Mouse (Mus musculus) CH12F3 (cell line): ENCODE measurements around the gene Metap2.

ENCODE experiments used
- in situ Hi-C: fragments of 300-500 bp; cut with MboI; formaldehyde crosslinking; loops from 2 replicates; pipeline ENCODE4 v1.14.3; 2020; ENCODE audit warnings: low sequenced_read_pairs

The Metap2 gene

DNA sequence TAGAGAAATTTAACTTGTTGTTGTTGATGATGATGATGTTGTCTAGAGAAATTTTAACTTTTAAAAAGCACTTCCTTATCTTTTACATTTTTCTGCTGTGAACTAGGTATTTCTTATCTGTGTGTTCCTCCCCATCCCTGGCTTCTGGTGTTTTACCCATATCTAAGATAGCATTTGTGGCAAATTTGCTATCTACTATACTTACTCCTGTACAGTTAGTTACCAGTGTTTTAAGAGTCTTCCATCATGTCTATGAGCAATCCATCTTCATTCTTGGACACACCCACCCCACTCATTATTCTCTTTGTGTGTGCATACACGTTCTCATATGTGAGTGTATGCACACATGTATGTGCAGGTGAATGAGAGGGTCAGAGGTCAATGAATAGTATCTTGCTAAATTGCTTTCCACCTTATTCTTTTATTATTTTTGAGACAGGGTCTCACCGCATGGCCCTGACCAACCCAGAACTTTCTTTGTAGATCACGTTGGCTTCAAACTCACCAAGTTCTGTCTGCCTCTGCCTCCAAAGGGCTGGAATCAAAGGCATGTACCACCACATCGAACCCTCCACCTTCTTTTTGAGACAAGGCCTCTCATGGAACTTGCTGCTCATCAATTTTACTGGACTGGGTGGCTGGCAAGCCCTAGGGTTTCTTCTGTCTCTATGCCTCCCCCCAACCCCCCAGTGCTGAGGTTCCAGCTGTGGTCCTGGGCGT is 15.4 kb upstream of the Metap2 start:
- in situ Hi-C loops: no loop called here

DNA sequence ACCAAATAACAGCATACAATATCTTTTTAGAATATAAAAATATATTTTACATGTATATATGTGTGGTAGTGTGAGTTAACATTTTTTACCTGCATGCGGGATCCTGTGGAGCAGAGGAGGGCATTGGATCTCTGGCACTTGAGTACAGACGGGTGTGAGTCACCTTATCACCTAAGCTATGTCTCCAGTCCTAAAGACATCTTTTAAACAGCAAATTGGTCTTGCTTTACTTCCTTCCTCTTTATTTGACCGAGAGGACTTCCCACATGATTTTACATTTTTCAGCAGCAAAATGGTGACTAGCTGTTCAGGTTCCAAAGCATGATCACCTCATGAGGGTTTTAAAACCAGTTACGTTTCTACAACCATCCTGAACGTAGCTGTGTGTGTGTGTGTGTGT is 14.4 kb upstream of the Metap2 start:
- in situ Hi-C loops: no loop called here

DNA sequence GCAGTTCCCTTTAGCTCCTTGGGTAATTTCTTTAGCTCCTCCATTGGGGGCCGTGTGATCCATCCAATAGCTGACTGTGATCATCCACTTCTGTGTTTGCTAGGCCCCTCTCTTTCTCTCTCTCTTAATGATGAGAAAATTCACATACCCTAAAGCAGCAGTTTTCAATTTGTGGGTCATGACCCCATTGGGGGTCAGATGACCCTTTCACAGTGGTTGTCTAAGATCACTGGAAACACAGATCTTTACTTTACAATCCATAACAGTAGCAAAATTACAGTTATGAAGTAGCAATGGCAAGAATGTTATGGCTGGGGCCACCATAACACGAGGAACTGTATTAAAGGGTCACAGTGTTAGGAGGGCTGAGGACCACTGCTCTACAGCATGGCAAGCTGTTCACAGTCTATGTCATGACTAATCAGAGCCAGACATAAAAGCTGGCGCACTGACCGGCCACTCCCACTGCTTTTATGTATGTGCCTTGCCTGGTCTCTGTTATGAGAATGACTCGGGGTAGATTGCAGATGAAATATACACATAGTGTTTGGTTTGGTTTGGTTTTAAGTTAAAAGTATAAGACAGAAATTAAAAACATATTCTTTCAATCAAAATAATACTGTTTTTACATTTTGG is 13.0 kb upstream of the Metap2 start:
- in situ Hi-C loops: no loop called here

DNA sequence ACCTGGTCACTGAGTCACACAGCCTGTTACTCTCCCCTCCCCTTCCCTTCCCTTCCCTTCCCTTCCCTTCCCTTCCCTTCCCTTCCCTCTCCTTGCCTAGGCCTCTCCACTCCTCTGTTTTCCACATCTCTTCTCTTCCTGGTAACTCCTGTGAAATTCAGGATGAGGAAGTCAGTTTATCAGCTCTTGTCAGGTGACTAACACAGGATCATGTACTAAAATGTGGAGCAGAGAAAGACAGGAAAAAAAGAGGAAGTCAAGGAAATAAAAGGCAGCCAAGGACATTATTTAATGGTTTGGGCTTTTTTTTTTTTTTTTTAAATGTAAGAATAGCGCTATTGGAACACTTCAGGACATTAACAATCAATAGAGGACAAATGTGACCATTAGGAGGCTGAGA is 12.1 kb upstream of the Metap2 start:
- in situ Hi-C loops: no loop called here

DNA sequence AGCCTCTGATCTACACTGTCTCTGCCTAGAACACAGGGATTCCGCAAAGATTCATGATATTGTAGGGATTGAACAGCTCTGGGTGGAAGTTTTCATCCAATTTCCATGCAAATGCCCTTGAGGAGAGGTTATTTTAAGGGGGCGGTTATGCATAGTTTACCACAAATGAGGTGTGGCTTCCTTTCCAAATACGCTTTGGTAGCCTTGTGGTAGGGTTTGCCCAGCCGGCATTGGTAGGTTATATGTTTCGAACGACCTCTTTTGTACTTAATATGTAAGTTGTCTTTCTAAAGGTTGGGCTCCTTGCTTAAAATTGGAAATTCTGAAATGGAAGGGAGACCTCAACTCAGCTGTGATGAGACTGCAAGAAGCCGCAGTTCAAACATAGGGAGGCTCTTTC is 11.6 kb upstream of the Metap2 start:
- in situ Hi-C loops: no loop called here

DNA sequence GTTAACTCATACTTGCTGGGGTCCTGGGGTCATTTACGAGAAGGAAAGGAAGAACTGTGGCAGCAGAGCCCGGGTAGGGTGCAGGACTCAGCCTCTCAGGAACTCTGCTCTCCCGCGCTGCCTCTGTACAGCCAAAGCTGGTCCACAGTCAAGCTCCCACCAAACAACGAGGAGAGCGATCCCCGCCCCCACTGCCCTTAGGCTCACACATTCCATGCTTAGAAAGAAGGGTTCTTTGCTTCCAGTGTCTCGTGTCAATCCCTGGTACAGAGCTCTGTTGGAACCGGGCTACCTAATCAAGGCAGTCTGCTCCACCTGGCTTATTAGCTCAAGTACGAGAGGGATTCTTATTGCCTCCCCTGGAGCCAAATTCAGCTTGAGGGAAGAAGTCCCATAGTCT is 10.5 kb upstream of the Metap2 start:
- in situ Hi-C loops: no loop called here

DNA sequence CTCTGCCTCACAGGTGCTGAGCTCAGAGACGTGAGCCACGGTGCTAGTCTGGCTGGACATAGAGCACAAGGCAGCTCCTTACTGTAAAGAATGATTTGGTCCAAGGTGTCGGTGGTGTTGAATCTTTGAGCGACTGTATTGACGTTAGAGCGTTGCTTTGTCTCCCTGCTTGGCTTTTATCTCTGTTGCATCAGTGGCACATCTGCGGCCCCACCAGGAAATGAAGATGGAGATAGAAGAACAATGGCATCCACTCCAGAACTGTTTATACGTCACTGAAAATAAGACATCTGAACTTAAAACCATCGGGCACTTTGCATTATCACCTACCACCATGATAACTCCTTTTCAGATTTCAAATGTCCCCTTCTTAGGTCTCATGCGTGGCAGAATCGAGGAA is 3.0 kb upstream of the Metap2 start:
- in situ Hi-C loops: no loop called here

DNA sequence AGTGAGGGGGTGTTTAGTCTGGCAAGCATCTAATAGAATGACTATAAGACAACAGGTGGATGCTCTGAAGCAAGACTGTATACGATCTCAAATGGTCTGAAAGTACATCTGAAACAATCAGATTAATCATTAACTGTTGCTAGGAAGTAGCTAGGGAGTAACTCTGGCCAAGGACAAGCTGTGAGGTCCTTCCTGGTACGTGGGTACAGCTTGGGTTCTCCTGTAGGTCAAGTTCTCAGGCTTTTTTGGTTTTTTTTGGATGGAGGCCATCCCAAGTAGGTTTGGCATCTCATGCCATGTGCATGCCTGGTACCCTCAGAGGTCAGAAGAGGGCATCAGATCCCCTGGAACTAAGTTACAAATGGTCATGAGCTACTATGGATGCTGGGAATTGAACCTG is 2.4 kb upstream of the Metap2 start:
- in situ Hi-C loops: no loop called here

DNA sequence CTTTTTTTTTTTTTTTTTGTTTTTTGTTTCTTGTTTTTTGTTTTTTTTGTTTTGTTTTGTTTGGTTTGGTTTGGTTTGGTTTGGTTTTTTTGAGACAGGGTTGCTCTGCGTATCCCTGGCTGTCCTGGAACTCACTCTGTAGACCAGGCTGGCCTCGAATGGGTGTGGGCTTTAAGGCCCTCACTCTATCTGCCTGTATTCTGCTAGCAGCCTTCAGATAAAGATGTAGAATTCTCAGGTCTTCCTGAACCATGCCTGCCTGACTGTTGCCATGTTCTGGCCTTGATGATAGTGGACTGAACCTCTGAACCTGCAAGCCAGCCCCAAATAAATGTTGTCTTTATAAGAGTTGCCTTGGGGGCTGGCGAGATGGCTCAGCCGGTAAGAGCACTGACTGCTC is 4.3 kb downstream of the Metap2 start:
- in situ Hi-C loops: no loop called here

DNA sequence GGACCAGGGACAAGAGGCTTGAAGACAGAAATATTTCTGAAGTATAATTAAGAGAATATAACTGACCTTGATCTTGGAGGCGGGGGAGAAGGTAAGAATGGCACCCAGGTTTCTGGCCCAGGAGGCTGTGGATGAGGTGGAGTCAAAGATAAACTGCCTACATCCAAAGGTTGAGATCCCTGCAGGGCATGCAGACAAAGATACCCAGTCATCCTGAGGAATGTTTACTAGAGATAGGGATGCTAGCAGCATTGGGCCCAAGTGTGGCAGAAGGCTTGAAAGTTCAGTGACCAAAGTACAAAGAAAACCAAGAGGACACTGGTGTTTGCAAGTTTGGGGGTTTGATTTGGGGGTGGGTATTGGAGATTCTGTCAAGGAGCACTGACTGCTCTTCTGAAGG is 5.9 kb downstream of the Metap2 start:
- in situ Hi-C loops: no loop called here

DNA sequence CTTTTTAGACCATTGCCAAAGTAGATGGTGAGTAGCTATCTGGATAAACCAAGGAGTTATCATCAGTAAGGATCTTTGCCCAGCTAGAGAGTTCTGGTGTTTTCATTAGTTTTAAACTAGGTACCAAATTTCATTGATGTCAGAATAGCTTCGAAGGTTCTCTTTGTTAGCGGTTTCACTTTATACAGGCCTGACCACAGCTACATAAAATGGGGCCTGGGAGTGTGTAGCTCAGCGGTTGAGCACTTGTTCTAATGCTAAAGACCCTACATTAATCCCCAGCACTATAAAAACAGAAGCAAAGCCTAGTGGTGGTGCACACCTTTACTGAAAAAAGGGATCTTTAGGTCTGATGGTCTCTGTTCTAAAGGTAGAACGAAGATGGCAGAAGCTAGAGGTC is 6.3 kb downstream of the Metap2 start:
- in situ Hi-C loops: no loop called here

DNA sequence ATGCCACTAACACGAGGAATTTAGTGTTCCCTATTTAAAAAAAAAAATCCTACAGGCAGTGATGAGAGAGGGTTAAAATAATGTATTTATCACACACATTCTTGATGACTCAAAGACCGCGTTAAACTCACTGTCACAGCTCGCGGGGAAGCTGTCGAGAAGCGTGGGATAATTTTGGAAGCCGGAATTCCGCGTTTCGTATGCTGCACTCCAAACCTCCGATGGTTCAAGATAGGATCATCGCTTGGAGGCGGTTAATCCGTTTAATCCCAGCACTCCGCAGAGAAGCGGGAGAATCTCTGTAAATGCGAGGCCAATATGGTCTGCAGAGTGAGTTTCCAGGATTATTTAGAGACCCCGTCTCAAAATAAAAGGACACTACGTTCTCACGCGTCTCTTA is 6.9 kb downstream of the Metap2 start:
- in situ Hi-C loops: no loop called here

DNA sequence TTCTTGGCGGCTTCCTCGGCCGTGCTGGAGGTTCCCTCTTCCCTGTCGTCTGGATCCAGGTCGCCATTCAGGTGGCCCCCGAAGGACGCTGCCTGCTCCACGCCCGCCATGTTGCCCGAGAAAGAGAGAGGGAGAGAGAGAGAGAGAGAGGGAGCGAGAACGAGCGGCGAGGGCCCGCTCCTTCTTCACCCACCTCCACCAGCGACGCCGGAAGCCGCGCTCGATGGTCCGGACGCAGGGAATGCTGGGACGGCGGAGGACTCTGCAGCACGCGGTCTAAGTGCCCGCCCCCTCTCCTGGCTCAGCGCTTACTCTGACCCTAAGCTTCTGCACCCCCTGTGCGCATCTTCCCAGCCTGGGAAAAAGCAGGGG is 7.3 kb downstream of the Metap2 start:
- in situ Hi-C loops: no loop called here

DNA sequence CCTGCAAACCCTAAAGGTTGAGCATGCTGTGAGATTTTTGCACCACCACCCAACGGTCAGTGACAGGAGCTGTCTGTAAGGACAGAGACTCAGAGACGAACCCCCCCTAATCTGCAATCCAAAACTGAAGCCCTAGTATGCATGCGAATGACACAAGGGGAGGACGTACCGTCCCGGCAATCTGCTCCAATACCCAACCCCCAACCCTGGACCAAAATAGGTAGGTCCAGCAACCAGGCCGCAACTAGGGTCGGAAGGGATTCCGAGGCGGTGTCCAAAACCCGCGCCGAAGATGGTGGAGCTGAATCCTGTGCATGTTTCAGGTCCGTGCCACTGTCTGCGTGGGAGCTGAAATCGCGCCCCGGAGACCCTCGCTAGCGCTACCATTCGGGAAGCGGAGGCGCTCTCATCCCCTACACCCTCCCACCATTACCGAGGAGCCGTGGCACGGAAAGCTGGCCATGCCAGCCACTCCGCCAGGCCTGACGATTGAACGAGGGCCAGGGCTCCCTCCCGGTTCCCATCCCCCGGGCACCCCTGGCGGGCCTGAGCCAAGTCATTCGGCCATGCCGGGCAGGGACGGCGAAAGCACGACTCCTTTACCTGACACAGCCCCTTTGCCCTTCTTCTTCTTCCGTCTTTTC is 7.8 kb downstream of the Metap2 start:
- in situ Hi-C loops: no loop called here

DNA sequence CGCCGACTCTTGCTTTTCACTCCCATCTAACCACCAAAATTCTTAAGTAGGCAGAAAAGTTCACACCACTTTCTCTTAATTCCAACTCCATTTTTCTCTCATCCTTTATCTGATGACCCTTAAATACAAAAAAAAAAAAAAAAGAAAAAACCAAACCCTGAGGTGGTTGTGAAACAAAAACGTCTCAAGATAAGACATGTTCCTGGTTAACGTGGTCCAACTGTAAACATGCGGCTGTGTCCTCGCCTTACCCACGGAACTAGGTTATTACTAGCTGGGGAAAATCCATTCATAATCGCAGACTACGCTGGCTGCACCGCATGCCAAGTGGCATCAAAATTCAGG is 8.3 kb downstream of the Metap2 start:
- in situ Hi-C loops: no loop called here

DNA sequence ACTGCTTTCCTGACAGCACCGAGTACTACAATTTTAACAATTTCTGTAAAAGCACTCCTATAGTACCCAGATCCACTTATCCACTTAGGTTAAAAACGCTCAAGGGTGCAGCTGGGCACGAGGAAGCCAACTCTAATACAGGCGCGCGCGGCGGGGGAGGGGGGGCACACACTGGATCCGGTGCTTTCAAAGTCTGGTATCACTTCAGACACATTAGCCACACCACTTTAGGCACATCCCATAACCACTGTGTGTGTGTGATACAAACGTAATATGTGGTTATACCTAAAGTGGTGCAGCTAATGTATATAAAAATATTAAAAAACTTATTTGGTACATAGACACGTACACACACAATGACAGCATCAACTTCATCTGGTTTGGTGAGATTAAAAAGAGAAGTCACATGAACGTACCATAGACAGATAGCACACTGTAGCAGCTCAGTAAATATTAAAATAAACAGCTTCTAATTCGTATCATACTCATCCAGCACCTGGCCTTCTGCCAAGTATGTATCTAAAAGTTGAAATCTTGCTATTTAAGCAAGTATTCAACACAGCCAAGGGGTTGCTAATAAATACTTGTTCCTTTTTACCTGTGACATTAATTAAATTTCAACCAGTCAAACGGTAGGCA is 10.9 kb downstream of the Metap2 start:
- in situ Hi-C loops: no loop called here

DNA sequence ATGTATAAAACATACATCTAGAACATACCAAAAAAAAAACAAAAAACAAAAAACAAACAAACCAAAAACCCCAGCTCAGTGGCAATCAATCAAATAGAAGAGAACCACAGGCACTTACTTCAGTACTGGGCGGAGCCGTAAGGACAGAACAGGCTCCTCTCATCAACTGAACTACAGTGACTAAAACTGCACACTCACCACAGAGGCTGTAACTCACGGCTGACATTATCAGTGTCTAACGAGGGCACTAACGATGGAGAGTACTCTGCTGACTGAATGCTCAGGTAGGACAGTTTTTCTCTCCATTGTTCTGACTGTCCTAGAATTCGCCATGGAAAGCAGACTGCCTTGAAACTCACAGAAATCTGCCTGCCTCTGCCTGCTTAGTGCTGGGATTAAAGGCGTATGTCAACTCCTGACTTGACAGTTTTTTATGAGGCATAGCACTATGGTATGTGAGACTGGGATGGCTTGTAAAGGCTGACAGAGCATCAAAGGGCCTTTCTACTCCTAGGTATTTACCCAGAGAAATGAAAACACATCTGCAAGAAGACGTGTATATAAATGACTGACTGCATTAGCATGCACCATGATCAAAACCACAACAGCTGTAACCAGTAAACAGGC is 14.0 kb downstream of the Metap2 start:
- in situ Hi-C loops: no loop called here

DNA sequence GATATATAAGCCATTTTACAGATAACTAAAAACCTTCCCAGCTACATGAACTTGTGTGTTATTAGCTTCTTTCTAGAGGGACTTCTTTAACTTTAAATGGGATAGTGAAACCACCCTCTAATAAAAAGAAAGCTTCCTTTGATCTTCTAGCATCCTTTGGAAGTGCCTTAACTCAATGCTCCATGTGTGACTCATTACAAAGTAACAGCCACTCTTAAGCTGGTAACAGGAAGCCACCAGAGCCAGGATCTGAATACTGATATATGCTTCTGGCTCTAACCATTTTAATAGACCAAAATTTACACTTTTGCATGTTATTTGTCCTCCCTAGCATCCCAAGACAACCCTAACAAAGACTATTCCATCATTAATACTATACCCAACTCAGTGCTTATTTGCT is 15.0 kb downstream of the Metap2 start:
- in situ Hi-C loops: no loop called here

DNA sequence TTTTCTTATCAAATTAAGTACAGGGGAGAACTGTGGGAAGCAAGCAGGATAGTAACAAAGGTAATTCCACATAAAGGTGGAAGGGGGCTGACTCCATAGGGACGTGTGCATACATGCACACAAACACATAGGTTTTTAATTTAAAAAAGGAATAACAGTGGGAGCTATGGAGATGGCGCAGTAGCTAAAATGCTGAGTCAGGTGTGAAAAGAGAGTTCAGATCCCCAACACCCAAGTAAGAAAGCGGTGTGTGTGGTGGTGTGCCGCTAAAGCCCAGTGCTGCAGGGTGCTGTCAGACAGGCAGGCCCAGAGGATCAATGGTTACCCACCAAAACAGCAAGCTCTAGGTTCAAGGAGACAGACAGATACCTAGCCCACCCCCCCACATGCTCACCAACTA is 18.2 kb downstream of the Metap2 start:
- in situ Hi-C loops: no loop called here

DNA sequence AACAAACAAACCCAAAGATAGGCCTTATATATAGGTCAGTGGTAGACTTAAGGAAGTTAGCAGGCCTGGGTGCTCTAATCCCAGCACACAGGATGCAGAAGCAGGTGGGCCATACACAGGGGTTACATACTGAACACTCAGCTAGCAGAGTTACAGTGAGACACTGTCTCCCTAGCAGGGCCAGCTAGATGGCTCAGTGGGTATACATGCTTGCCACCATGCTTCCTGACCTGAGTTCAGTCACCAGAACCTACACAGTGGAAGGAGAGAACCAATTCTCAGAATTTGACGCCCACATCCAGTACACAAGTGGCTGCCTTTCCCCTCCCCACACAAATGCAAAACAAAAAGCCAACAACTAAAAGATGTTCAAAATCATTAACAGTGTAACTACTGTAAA is 20.1 kb downstream of the Metap2 start:
- in situ Hi-C loops: no loop called here

DNA sequence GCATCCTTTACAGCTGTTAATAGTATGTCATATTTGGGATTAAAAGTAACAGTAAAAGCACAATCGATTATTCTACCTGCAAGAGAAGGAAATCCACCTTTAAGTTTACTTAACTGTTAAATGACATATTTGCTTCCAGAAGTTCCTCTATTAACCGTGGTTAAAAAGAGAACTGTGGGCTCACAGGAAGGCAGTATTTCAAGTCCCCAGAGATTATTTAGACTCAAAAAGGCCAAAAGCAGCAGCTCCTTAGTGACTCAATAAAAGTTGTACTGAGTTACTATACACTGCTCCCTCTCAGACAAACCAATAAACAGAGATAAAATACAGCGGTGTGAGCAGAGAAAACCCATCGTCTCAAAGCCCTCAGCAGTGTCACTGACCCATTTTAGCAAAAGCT is 28.0 kb downstream of the Metap2 start:
- in situ Hi-C loops: no loop called here

DNA sequence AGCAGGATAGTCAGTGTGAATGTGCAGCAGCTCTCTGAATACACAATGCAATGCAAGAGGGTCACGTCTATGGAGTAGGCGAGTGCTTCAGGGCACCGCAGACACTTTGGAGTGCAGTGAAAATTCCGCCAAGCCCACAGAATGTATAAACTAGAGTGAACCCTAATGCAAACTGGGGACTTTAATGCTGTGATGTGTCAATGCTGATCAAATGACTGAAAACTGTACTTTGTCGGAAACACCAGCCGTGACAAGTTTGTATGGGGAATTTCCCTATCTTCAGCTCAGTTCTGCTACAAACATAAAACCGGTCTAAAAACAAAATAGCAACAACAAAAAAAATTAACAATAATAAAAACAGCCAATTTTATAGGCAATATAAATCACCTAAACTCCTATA is 28.5 kb downstream of the Metap2 start:
- in situ Hi-C loops: no loop called here
